Mouse (Mus musculus) cerebellum, adult 2 months (tissue): ENCODE results near the gene Tmem167b. TPM values are rescaled to one million over a fixed set of nuclear protein-coding genes. Genes with fewer than 3 reads are reported as not detected.

Experiments
- DNase-seq, 2 experiments: peaks; one replicate each; pipeline ENCODE4 v3.0.0; 2021
- H3K27ac ChIP-seq: fragments of 200-500 bp; 2 replicates; pipeline ENCODE4 v1.5.1; 2012; ENCODE audit warnings: low read length, control low read depth, inconsistent platforms; ENCODE audit not compliant: insufficient read depth
- H3K27me3 ChIP-seq: fragments of 200-500 bp; 2 replicates; pipeline ENCODE4 v1.6.1; 2012; ENCODE audit warnings: inconsistent platforms, mild to moderate bottlenecking, low read length, moderate library complexity; ENCODE audit not compliant: control insufficient read depth, insufficient read depth
- H3K4me1 ChIP-seq: fragments of 200-500 bp; 2 replicates; pipeline ENCODE4 v1.6.1; 2011; ENCODE audit warnings: low read length; ENCODE audit not compliant: control insufficient read depth, insufficient read depth
- H3K4me3 ChIP-seq: fragments of 200-500 bp; replicated peaks from 2 replicates; pipeline ENCODE3; 2011; ENCODE audit warnings: mild to moderate bottlenecking, low read depth, low read length, control low read depth; ENCODE audit not compliant: insufficient read depth
- CTCF ChIP-seq: fragments of 200-500 bp; IDR thresholded peaks from 2 replicates; pipeline ENCODE4 v1.5.1; 2011; ENCODE audit warnings: low read depth, mild to moderate bottlenecking, control low read depth, low read length, moderate library complexity, borderline replicate concordance; ENCODE audit not compliant: insufficient read depth
- POLR2A ChIP-seq: fragments of 200-500 bp; IDR thresholded peaks from 2 replicates; pipeline ENCODE4 v1.6.1; 2011; ENCODE audit warnings: low read length, control low read depth, borderline replicate concordance; ENCODE audit not compliant: insufficient read depth
- WGBS: fragments of 180-500 bp; shearing (Covaris S2); methylation state at CpG from one replicate; pipeline ENCODE4 v1.1.7; 2018; 5-methylcytosine and 5-hydroxymethylcytosine counted together
- polyA plus RNA-seq: library from polyadenylated mRNA; depleted of rRNA; stranded (reverse); fragments of >200 nt; gene quantifications from 2 replicates; pipeline ENCODE4 v1.2.3, GENCODE M21; 2012; rRNA removed

Gene Tmem167b
- polyA plus RNA-seq, 1 experiment, result 16.7 TPM

DNA sequence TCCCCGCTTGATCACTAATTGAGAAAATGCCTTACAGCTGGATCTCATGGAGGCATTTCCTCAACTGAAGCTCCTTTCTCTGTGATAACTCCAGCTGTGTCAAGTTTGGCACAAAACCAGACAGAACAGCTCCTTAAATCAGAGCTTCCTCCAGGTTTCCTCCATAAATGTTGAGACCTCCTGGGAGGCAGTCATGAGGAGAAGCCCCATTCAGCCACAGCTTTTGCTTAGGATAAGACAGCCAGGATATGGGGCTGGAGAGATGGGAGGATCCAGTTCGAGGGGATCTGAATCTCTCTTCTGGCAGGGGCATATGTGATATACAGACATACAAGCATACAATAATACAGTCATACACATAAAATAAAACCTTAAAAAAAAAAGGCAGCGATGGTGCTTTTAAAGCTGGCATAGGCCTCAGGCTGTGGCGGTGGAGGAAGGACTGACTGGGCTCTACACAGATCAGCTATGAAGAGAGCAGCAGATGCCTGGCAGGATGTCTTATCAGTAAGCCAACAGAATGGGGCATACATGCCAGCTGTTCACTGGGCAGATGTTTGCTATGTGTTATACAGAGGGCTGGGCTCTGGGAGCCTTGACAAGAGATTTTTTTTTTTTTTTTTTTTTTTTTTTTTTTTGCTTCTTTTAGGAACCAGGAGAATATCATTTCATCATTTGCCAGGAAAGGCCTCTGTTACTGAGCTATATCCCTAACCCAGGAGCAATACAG is 53.4 kb downstream of the Tmem167b start:
- DNase-seq, result no peak
- Histone ChIP-seq H3K4me3 (no peak overlapping the region), H3K27ac (no peak overlapping the region), H3K27me3 (no peaks in the 10 kb centered on the region; the same call in 1 of the 2 replicates), H3K4me1 (0 out of 2 replicates have a peak, but pooled peaks cover 2% of the 10 kb centered on the region)
- TF ChIP-seq CTCF (no peak), POLR2A (no peak)
- 80% methylated on average over 4 of the region's 4 CpGs for WGBS

Other genes with a start within 250 kb of the Tmem167b start
- 0.16 TPM in 1 of 2 replicates, not detected in the other for gene Mybphl, start 197.6 kb downstream of the Tmem167b start, polyA plus RNA-seq
- 0.21 and 0.28 TPM in 2 replicates for gene Psrc1, start 178.6 kb downstream of the Tmem167b start, polyA plus RNA-seq
- 57.4 and 58.2 TPM in 2 replicates for gene Celsr2, start 146.9 kb downstream of the Tmem167b start, polyA plus RNA-seq
- gene Sars, start 117.3 kb downstream of the Tmem167b start, polyA plus RNA-seq, result 214 and 228 TPM in 2 replicates
- 0.75 and 1.5 TPM in 2 replicates for gene 1700013F07Rik, start 28.3 kb downstream of the Tmem167b start, polyA plus RNA-seq
- 5.4 and 5.8 TPM in 2 replicates for gene 5330417C22Rik, start 25.9 kb downstream of the Tmem167b start, polyA plus RNA-seq
- 37.2 and 51.7 TPM in 2 replicates for gene Taf13, start 9.2 kb upstream of the Tmem167b start, polyA plus RNA-seq
- gene Wdr47, start 28.8 kb upstream of the Tmem167b start, polyA plus RNA-seq, result 48.2 and 51.6 TPM in 2 replicates
- gene Clcc1, start 91.4 kb upstream of the Tmem167b start, polyA plus RNA-seq, result 47.2 and 52.2 TPM in 2 replicates
- gene Gpsm2, start 159.8 kb upstream of the Tmem167b start, polyA plus RNA-seq, result 7.8 and 9.3 TPM in 2 replicates
- gene Aknad1, start 177.2 kb upstream of the Tmem167b start, polyA plus RNA-seq, result not detected in 2 replicates